Mouse (Mus musculus): ENCODE results near the gene Kctd7. TPM values are rescaled to one million over a fixed set of nuclear protein-coding genes. Genes with fewer than 3 reads are reported as not detected.

The Kctd7 gene
- total RNA-seq (2014; fragmentation: Nextera tagmentation) (5.0 and 6.9 TPM in 2 replicates), total RNA-seq (2017) (10.2 and 10.3 TPM in 2 replicates), polyA plus RNA-seq (2012) (7.8 and 10.3 TPM in 2 replicates)

GRCm38 (mm10) chr5:130144334-130145312, at the start of gene Kctd7:
Gene Kctd7, plus strand, starts transcription at chr5:130144861.
- Histone ChIP-seq H3K36me3 (replicated peaks) (peaks cover 26% of the 10 kb centered on the region), H3K4me1 (ENCODE audit: insufficient read depth, low read depth, low read length) (peaks cover 31% of the 10 kb centered on the region), H3K9me3 (replicated peaks) (no peaks in the 10 kb centered on the region), H3K4me3 (ENCODE audit: low read depth, low read length) (peak within 1 kb of the TSS; percentile 90), H3K27me3 (ENCODE audit: insufficient read depth, low read length) (peaks cover 10% of the 10 kb centered on the region)
- TF ChIP-seq GATA1 (IDR thresholded peaks at IDR 0.05; ENCODE audit: borderline replicate concordance, low read length) (no peak), GATA2 (IDR thresholded peaks at IDR 0.05; ENCODE audit: borderline replicate concordance, low read depth, low read length) (no peak), TAL1 (conservative IDR thresholded peaks at IDR 0.05; ENCODE audit: low read depth, low read length) (no peak), CTCF (IDR thresholded peaks at IDR 0.05; ENCODE audit: low read depth, low read length) (no peak), POLR2AphosphoS5 (IDR thresholded peaks at IDR 0.05; ENCODE audit: insufficient replicate concordance, low read depth, low read length) (no peak)
- ATAC-seq (ENCODE audit: extremely low read depth, insufficient number of reproducible peaks, low FRiP score, poor library complexity, severe bottlenecking) (peak; percentile 91), DNase-seq (ENCODE audit: low spot score) (peak; percentile 99)

- TF ChIP-seq TAL1 (conservative IDR thresholded peaks at IDR 0.05; ENCODE audit: low read depth, low read length) (no peak), CTCF (IDR thresholded peaks at IDR 0.05; ENCODE audit: low read depth, low read length) (no peak), POLR2AphosphoS5 (IDR thresholded peaks at IDR 0.05; ENCODE audit: insufficient replicate concordance, low read depth, low read length) (no peak), GATA2 (IDR thresholded peaks at IDR 0.05; ENCODE audit: borderline replicate concordance, low read depth, low read length) (no peak), GATA1 (IDR thresholded peaks at IDR 0.05; ENCODE audit: borderline replicate concordance, low read length) (no peak)
- Histone ChIP-seq H3K36me3 (replicated peaks) (no peaks in the 10 kb centered on the region), H3K27me3 (ENCODE audit: insufficient read depth, low read length) (peaks cover 16% of the 10 kb centered on the region), H3K4me3 (ENCODE audit: low read depth, low read length) (no peak overlapping the region), H3K9me3 (replicated peaks) (peaks cover 3% of the 10 kb centered on the region; the same call in 1 of the 2 replicates), H3K4me1 (ENCODE audit: insufficient read depth, low read depth, low read length) (no peaks in the 10 kb centered on the region)
- no peak for ATAC-seq (ENCODE audit: extremely low read depth, insufficient number of reproducible peaks, low FRiP score, poor library complexity, severe bottlenecking)
- DNase-seq (ENCODE audit: low spot score): no peak
These were observed 47.9 kb upstream of the Kctd7 start for GRCm38 (mm10) chr5:130096754-130097153.

DNA sequence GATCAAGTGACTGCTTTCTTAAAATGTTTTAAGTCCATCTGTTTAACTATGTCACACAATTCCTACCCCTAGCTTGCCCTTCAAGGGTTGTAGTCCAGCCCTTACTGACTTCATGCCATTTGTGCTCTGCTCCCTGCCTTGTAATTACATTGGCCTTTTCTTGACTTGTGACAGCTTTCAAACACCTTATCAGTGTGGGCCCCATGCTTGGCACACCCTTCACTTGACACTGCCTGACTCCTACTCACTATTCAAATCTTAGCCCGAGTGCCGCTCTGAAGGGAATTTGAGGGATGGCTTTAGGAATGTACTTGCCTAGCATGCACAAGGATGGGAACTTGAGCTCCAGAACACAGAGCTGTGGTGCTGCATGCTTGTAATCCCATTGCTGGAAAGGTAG, 46.8 kb upstream of the Kctd7 start:
- peaks cover 3% of the 10 kb centered on the region; the same call in 1 of the 2 replicates for H3K9me3 ChIP-seq (replicated peaks)
- H3K4me3 ChIP-seq (ENCODE audit: low read depth, low read length): no peak overlapping the region
- no peaks in the 10 kb centered on the region for H3K4me1 ChIP-seq (ENCODE audit: insufficient read depth, low read depth, low read length)
- ATAC-seq (ENCODE audit: extremely low read depth, insufficient number of reproducible peaks, low FRiP score, poor library complexity, severe bottlenecking) (no peak), DNase-seq (ENCODE audit: low spot score) (no peak)
- no peaks in the 10 kb centered on the region for H3K36me3 ChIP-seq (replicated peaks)
- H3K27me3 ChIP-seq (ENCODE audit: insufficient read depth, low read length): peaks cover 18% of the 10 kb centered on the region
- TF ChIP-seq POLR2AphosphoS5 (IDR thresholded peaks at IDR 0.05; ENCODE audit: insufficient replicate concordance, low read depth, low read length) (no peak), TAL1 (conservative IDR thresholded peaks at IDR 0.05; ENCODE audit: low read depth, low read length) (no peak), GATA1 (IDR thresholded peaks at IDR 0.05; ENCODE audit: borderline replicate concordance, low read length) (no peak), CTCF (IDR thresholded peaks at IDR 0.05; ENCODE audit: low read depth, low read length) (no peak), GATA2 (IDR thresholded peaks at IDR 0.05; ENCODE audit: borderline replicate concordance, low read depth, low read length) (no peak)

DNA sequence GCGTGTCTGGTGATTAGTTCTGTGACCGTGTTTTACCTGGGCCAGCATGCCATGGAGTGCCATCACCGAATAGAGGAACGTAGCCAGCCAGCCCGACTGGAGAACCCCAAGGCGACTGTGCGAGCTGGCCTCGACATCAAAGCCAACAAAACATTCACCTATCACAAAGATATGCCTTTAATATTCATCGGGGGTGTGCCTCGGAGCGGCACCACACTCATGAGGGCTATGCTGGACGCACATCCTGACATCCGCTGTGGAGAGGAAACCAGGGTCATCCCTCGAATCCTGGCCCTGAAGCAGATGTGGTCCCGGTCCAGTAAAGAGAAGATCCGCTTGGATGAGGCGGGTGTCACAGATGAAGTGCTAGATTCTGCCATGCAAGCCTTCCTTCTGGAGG, 42.9 kb upstream of the Kctd7 start:
- no peak for DNase-seq (ENCODE audit: low spot score)
- no peak for TF ChIP-seq POLR2AphosphoS5 (IDR thresholded peaks at IDR 0.05; ENCODE audit: insufficient replicate concordance, low read depth, low read length)
- no peak for TF ChIP-seq GATA1 (IDR thresholded peaks at IDR 0.05; ENCODE audit: borderline replicate concordance, low read length)
- no peak for TF ChIP-seq GATA2 (IDR thresholded peaks at IDR 0.05; ENCODE audit: borderline replicate concordance, low read depth, low read length)
- no peak for TF ChIP-seq TAL1 (conservative IDR thresholded peaks at IDR 0.05; ENCODE audit: low read depth, low read length)
- TF ChIP-seq CTCF (IDR thresholded peaks at IDR 0.05; ENCODE audit: low read depth, low read length): no peak
- Histone ChIP-seq H3K4me3 (ENCODE audit: low read depth, low read length) (no peak overlapping the region), H3K36me3 (replicated peaks) (no peaks in the 10 kb centered on the region), H3K27me3 (ENCODE audit: insufficient read depth, low read length) (peaks cover 18% of the 10 kb centered on the region), H3K4me1 (ENCODE audit: insufficient read depth, low read depth, low read length) (no peaks in the 10 kb centered on the region), H3K9me3 (replicated peaks) (peaks cover 3% of the 10 kb centered on the region; the same call in 1 of the 2 replicates)
- no peak for ATAC-seq (ENCODE audit: extremely low read depth, insufficient number of reproducible peaks, low FRiP score, poor library complexity, severe bottlenecking)

DNA sequence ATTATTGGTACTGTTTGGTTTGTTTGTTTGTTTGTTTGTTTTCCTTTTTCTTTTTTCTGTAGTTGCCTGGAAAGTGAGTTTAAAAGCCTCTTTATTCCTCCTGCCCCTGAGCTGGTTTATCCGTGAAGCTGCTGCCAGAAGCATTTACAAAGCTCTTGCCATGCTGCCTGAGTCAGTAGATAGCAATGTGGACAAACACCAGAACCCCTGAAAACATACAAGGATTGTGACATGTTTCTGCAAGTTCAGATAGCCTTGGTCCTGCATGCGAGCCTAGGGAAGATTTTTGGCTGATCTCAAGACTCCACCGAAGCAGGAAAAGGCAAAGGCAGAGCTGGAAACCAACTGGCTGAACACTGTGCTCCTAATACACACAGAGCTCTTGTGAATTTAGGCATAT, 35.3 kb upstream of the Kctd7 start:
- DNase-seq (ENCODE audit: low spot score): no peak
- no peaks in the 10 kb centered on the region for H3K36me3 ChIP-seq (replicated peaks)

More for the DNA sequence above, 35.3 kb upstream of the Kctd7 start:
- Histone ChIP-seq H3K4me1 (ENCODE audit: insufficient read depth, low read depth, low read length) (no peaks in the 10 kb centered on the region), H3K9me3 (replicated peaks) (no peaks in the 10 kb centered on the region), H3K4me3 (ENCODE audit: low read depth, low read length) (no peak overlapping the region), H3K27me3 (ENCODE audit: insufficient read depth, low read length) (peaks cover 10% of the 10 kb centered on the region)
- no peak for ATAC-seq (ENCODE audit: extremely low read depth, insufficient number of reproducible peaks, low FRiP score, poor library complexity, severe bottlenecking)
- TF ChIP-seq GATA2 (IDR thresholded peaks at IDR 0.05; ENCODE audit: borderline replicate concordance, low read depth, low read length) (no peak), CTCF (IDR thresholded peaks at IDR 0.05; ENCODE audit: low read depth, low read length) (no peak), POLR2AphosphoS5 (IDR thresholded peaks at IDR 0.05; ENCODE audit: insufficient replicate concordance, low read depth, low read length) (no peak), TAL1 (conservative IDR thresholded peaks at IDR 0.05; ENCODE audit: low read depth, low read length) (no peak), GATA1 (IDR thresholded peaks at IDR 0.05; ENCODE audit: borderline replicate concordance, low read length) (no peak)

Measured in G1E (cell line).